Mouse (Mus musculus) MEL (cell line): ENCODE measurements around the gene Ube2z. TPM values are rescaled to one million over a fixed set of nuclear protein-coding genes. Genes with fewer than 3 reads are reported as not detected.
A peak's percentile ranks its signal among the peaks of the same experiment; 100 is the strongest.

Experiments
- DNase-seq: peaks from one replicate; pipeline ENCODE4 v3.0.0; 2011; ENCODE audit warnings: low read depth, low spot score
- H3K27ac ChIP-seq: 2 replicates; pipeline ENCODE4 v1.5.1; 2012; ENCODE audit warnings: low read depth, mild to moderate bottlenecking, control low read depth, low read length, moderate library complexity; ENCODE audit not compliant: control insufficient read depth
- H3K27me3 ChIP-seq, 2 experiments: fragments of 150-350 bp in 1 of 2; sonication (generic) in 1 of 2; 2 replicates each; pipeline ENCODE4 v1.6.1; 2012; ENCODE audit warnings: low read length in 2 of 2, mild to moderate bottlenecking in 2 of 2, improper control_type of control experiment in 1 of 2, moderate library complexity in 1 of 2; ENCODE audit not compliant: insufficient read depth in 2 of 2, control insufficient read depth in 1 of 2
- H3K36me3 ChIP-seq, 2 experiments: 2 replicates each; pipeline ENCODE4 v1.6.1; 2012 to 2014; ENCODE audit warnings: low read length in 2 of 2, improper control_type of control experiment in 1 of 2, inconsistent platforms in 1 of 2, mild to moderate bottlenecking in 1 of 2; ENCODE audit not compliant: insufficient read depth in 2 of 2, control insufficient read depth in 1 of 2
- H3K4me1 ChIP-seq, 2 experiments: fragments of 150-350 bp in 1 of 2; sonication (generic) in 1 of 2; 2 replicates each; pipeline ENCODE4 v1.6.1; 2012; ENCODE audit warnings: low read length in 2 of 2, improper control_type of control experiment in 1 of 2, mild to moderate bottlenecking in 1 of 2; ENCODE audit not compliant: insufficient read depth in 2 of 2, control insufficient read depth in 1 of 2
- H3K4me3 ChIP-seq, 2 experiments: fragments of 150-350 bp in 1 of 2; sonication (generic) in 1 of 2; 2 replicates each; pipeline ENCODE4 v1.5.1; 2012; ENCODE audit warnings: low read depth in 2 of 2, low read length in 2 of 2, mild to moderate bottlenecking in 2 of 2, moderate library complexity in 2 of 2, control low read depth in 1 of 2, improper control_type of control experiment in 1 of 2; ENCODE audit not compliant: control insufficient read depth in 1 of 2, insufficient read depth in 1 of 2
- H3K79me2 ChIP-seq: 2 replicates; pipeline ENCODE4 v1.6.1; 2012; ENCODE audit warnings: mild to moderate bottlenecking, low read length, moderate library complexity; ENCODE audit not compliant: control insufficient read depth, poor library complexity, insufficient read depth
- H3K9ac ChIP-seq: 2 replicates; pipeline ENCODE4 v1.6.1; 2012; ENCODE audit warnings: low read depth, mild to moderate bottlenecking, control low read depth, low read length, moderate library complexity; ENCODE audit not compliant: control insufficient read depth, poor library complexity, severe bottlenecking
- H3K9me3 ChIP-seq: fragments of 150-350 bp; sonication (generic); replicated peaks from 2 replicates; pipeline ENCODE4 v1.6.1; 2012; ENCODE audit warnings: mild to moderate bottlenecking, low read length, improper control_type of control experiment, moderate library complexity; ENCODE audit not compliant: insufficient read depth
- BHLHE40 ChIP-seq: IDR thresholded peaks from 2 replicates; pipeline ENCODE4 v1.6.1; 2012; ENCODE audit warnings: low read depth, mild to moderate bottlenecking, inconsistent platforms, low read length, improper control_type of control experiment, borderline replicate concordance
- CHD1 ChIP-seq: IDR thresholded peaks from 2 replicates; pipeline ENCODE4 v1.6.1; 2012; ENCODE audit warnings: low read depth, mild to moderate bottlenecking, inconsistent platforms, low read length, improper control_type of control experiment
- ELF1 ChIP-seq: IDR thresholded peaks from 2 replicates; pipeline ENCODE4 v1.6.1; 2014; ENCODE audit warnings: low read depth, mild to moderate bottlenecking, inconsistent platforms, low read length, improper control_type of control experiment, moderate library complexity
- EP300 ChIP-seq, 2 experiments: IDR thresholded peaks; 2 replicates each; pipeline ENCODE4 v1.6.1; 2011; ENCODE audit warnings: improper control_type of control experiment in 2 of 2, low read length in 2 of 2, low read depth in 1 of 2, mild to moderate bottlenecking in 1 of 2
- ETS1 ChIP-seq: IDR thresholded peaks from 2 replicates; pipeline ENCODE4 v1.6.1; 2012; ENCODE audit warnings: low read depth, mild to moderate bottlenecking, inconsistent platforms, low read length, improper control_type of control experiment, moderate library complexity
- GABPA ChIP-seq: IDR thresholded peaks from 2 replicates; pipeline ENCODE4 v1.6.1; 2012; ENCODE audit warnings: low read depth, mild to moderate bottlenecking, inconsistent platforms, low read length, improper control_type of control experiment, moderate library complexity
- GATA1 ChIP-seq: IDR thresholded peaks from 2 replicates; pipeline ENCODE4 v1.6.1; 2011; ENCODE audit warnings: low read depth, low read length, improper control_type of control experiment
- KAT2A ChIP-seq: conservative IDR thresholded peaks from 2 replicates; pipeline ENCODE4 v1.6.1; 2012; ENCODE audit warnings: low read depth, low read length, improper control_type of control experiment, inconsistent platforms
- MAFK ChIP-seq: IDR thresholded peaks from 2 replicates; pipeline ENCODE4 v1.6.1; 2011; ENCODE audit warnings: low read depth, mild to moderate bottlenecking, low read length, improper control_type of control experiment, borderline replicate concordance
- MAZ ChIP-seq: IDR thresholded peaks from 2 replicates; pipeline ENCODE4 v1.6.1; 2012; ENCODE audit warnings: low read depth, mild to moderate bottlenecking, inconsistent platforms, low read length, improper control_type of control experiment
- MYB ChIP-seq: IDR thresholded peaks from 2 replicates; pipeline ENCODE4 v1.6.1; 2011; ENCODE audit warnings: mild to moderate bottlenecking, low read depth, low read length, improper control_type of control experiment
- MYC ChIP-seq: IDR thresholded peaks from 2 replicates; pipeline ENCODE4 v1.6.1; 2011; ENCODE audit warnings: low read depth, mild to moderate bottlenecking, low read length, improper control_type of control experiment, moderate library complexity
- POLR2A ChIP-seq, 2 experiments: IDR thresholded peaks; 2 replicates each; pipeline ENCODE4 v1.6.1; 2011 to 2012; ENCODE audit warnings: low read length in 2 of 2, mild to moderate bottlenecking in 2 of 2, control low read depth in 1 of 2, improper control_type of control experiment in 1 of 2, low read depth in 1 of 2, moderate library complexity in 1 of 2; ENCODE audit not compliant: control insufficient read depth in 1 of 2, insufficient read depth in 1 of 2, poor library complexity in 1 of 2
- RAD21 ChIP-seq: IDR thresholded peaks from 2 replicates; pipeline ENCODE4 v1.6.1; 2011; ENCODE audit warnings: mild to moderate bottlenecking, low read depth, low read length, improper control_type of control experiment
- TAL1 ChIP-seq: IDR thresholded peaks from 2 replicates; pipeline ENCODE4 v1.6.1; 2012; ENCODE audit warnings: mild to moderate bottlenecking, inconsistent platforms, low read length, moderate library complexity, mixed read lengths
- TBP ChIP-seq: IDR thresholded peaks from 2 replicates; pipeline ENCODE4 v1.8.0; 2011; ENCODE audit warnings: low read depth, low read length, improper control_type of control experiment
- TCF12 ChIP-seq: IDR thresholded peaks from 2 replicates; pipeline ENCODE4 v1.6.1; 2014; ENCODE audit warnings: low read depth, mild to moderate bottlenecking, inconsistent platforms, low read length, improper control_type of control experiment, moderate library complexity
- USF2 ChIP-seq, 2 experiments: IDR thresholded peaks; 2 replicates each; pipeline ENCODE4 v1.6.1; 2011 to 2012; ENCODE audit warnings: improper control_type of control experiment in 2 of 2, low read length in 2 of 2, borderline replicate concordance in 1 of 2, inconsistent platforms in 1 of 2, low read depth in 1 of 2, mild to moderate bottlenecking in 1 of 2; ENCODE audit not compliant: insufficient read depth in 1 of 2
- ZC3H11A ChIP-seq: IDR thresholded peaks from 2 replicates; pipeline ENCODE4 v1.6.1; 2012; ENCODE audit warnings: low read depth, mild to moderate bottlenecking, inconsistent platforms, low read length, improper control_type of control experiment
- ZKSCAN1 ChIP-seq: IDR thresholded peaks from 2 replicates; pipeline ENCODE4 v1.6.1; 2012; ENCODE audit warnings: low read depth, mild to moderate bottlenecking, inconsistent platforms, low read length, improper control_type of control experiment, moderate library complexity
- ZMIZ1 ChIP-seq: IDR thresholded peaks from 2 replicates; pipeline ENCODE4 v1.6.1; 2012; ENCODE audit warnings: low read depth, mild to moderate bottlenecking, inconsistent platforms, low read length, improper control_type of control experiment, moderate library complexity
- ZNF384 ChIP-seq: IDR thresholded peaks from 2 replicates; pipeline ENCODE4 v1.6.1; 2012; ENCODE audit warnings: low read depth, mild to moderate bottlenecking, inconsistent platforms, low read length, improper control_type of control experiment
- polyA plus RNA-seq, 2 experiments: library from polyadenylated mRNA; stranded (reverse) in 1 of 2; unstranded in 1 of 2; fragments of >175 nt in 1 of 2; fragments of >200 nt in 1 of 2; gene quantifications; 2 replicates each; pipeline versions ENCODE4 v1.2.1 to v1.2.4; 2012; ENCODE audit warnings: low replicate concordance in 2 of 2, low read depth in 1 of 2; ENCODE audit not compliant: insufficient read length in 2 of 2, insufficient read depth in 1 of 2, missing spikeins in 1 of 2
- total RNA-seq: library from RNA; depleted of rRNA; stranded (reverse); fragments of 300-350 nt; gene quantifications from 2 replicates; pipeline ENCODE4 v1.2.3, GENCODE M21; 2012

Gene Ube2z
- total and polyA plus RNA-seq, 3 experiments: 56.8 to 58.5 TPM; not detected in 1

DNA sequence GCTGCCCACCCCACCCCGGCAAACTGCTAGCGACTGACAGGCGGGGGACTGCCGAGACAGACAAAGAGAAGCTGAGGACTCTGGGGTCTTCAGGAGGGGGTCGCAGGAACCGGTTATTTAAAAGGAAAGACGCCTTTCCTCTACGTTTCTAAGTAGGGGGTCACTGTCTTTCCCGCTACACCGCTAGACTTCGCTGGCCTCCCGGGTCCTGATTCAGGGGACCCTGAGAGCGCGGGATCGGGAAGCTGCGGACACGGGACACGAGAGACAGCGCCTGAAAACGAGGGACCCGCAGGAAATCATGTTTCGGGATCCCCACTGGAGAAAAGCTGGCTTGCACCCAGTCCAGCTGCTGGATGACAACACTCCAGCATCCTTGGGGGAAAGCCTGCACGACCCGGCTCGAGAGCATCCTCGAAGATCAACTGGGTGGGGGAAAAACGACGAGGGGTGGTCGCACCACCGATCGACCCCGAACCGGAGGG is 58.8 kb downstream of the Ube2z start:
- H3K36me3 ChIP-seq: no peaks in the 10 kb centered on the region
- peaks cover 8 to 25% of the 10 kb centered on the region in 2 experiments for H3K27me3 ChIP-seq
- H3K4me1 ChIP-seq: no peaks in the 10 kb centered on the region
- H3K79me2 ChIP-seq: no peaks in the 10 kb centered on the region
- no peaks in the 10 kb centered on the region for H3K9me3 ChIP-seq
- no peak for DNase-seq
- no peak overlapping the region for H3K27ac ChIP-seq
- H3K4me3 ChIP-seq: no peak overlapping the region
- TF ChIP-seq ETS1: no peak
- TF ChIP-seq CHD1: no peak
- no peak for TF ChIP-seq POLR2A (IDR thresholded peaks at IDR 0.05; ENCODE audit: control insufficient read depth in 1 of 2, insufficient read depth in 1 of 2, low read depth in 1 of 2, low read length in 2 of 2, poor library complexity in 1 of 2)
- no peak for TF ChIP-seq BHLHE40
- TF ChIP-seq ZNF384: no peak
- TF ChIP-seq ZKSCAN1: no peak
- TF ChIP-seq TBP: no peak
- no peak overlapping the region for H3K9ac ChIP-seq

DNA sequence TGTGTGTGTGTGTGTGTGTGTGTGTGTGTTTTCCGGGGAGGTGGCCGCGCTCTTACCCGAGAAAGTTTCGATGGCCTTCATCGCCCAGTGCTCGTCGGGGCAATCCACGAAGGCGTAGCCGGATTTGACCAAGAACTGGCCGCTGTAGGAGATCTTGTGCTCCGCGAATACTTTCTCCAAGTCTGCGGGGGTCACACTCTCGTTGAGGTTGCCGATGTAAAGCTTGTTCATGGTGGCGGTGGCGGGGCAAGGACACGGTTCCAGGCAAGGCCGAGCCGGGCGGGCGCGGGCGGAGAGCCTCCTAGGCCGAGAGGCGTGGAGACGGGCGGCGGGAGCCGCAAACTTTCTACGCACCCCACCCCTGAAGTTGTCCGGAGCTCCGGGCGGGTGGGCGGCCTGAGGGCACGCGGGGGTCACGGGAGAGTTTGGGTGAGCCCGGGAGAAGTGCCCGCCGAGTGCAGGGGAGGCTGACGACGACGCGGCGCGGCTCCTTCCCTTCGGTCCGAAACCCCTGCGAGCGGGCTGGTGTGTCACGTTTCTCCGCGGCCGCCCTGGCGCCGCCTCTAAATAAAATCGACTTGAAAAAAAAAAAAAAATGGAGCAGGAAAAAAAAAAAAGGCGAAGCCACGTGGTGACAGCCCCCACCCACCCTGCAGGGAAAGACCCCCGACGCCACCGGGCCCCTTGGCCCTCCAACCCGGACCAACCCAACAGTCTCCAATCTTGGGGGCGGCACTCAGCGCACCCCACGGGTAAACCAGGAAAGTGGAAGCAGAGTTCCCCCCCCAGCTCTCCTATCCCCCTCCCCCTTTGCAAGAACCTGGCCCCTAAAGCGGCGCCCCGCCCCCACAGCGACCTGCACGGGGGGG is 59.6 kb downstream of the Ube2z start, which contains the start of gene Igf2bp1:
Gene Igf2bp1 (minus strand): TSS at position 538 of the 869 bp plus-strand sequence.
- Histone ChIP-seq H3K27ac (no peak within 1 kb of the TSS), H3K79me2 (no peaks in the 10 kb centered on the region), H3K4me3 (no peak within 1 kb of the TSS), H3K27me3 (peaks cover 6 to 28% of the 10 kb centered on the region in 2 experiments), H3K36me3 (no peaks in the 10 kb centered on the region), H3K4me1 (no peaks in the 10 kb centered on the region), H3K9ac (no peak within 1 kb of the TSS), H3K9me3 (no peaks in the 10 kb centered on the region)
- no peak for DNase-seq
- peak in 1 of 2 experiments; percentile 25; a peak in 1 of 4 replicates for TF ChIP-seq POLR2A (IDR thresholded peaks at IDR 0.05; ENCODE audit: control insufficient read depth in 1 of 2, insufficient read depth in 1 of 2, low read depth in 1 of 2, low read length in 2 of 2, poor library complexity in 1 of 2)
- no peak for TF ChIP-seq ZC3H11A
- no peak for TF ChIP-seq KAT2A
- TF ChIP-seq GATA1: no peak

DNA sequence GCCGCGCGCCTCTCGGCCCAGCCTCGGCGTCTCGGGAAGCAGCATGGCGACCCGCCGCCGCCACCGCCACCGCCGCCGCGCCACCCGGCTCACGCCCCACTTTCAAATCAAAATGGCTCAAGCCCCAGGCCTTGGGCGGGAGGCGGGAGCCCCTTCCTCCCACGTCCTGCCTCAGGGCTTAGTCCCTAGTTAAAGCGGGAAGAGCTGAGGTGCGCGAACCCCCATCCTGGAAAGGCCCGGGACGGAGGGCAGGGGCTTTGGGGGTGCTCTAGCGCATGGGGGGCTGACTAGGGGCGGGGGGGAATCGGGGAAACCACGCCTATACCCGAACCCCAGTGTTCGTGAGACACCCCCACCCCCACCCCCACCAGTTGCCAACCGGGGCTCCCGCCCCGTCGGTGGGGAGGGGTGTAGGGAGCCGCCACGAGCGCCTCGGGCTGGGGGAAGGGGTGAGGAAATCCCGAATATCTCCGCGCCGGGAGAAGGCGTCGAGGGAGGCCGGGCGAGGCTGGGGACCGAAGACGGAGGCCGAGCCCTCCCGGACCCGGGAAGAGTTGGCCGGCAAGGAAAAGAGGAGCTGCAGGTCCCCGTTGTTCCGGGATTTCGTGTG is 60.3 kb downstream of the Ube2z start:
- H3K27me3 ChIP-seq: peaks cover 7 to 25% of the 10 kb centered on the region in 2 experiments
- DNase-seq: no peak
- no peaks in the 10 kb centered on the region for H3K4me1 ChIP-seq
- no peak overlapping the region for H3K9ac ChIP-seq
- no peaks in the 10 kb centered on the region for H3K79me2 ChIP-seq
- H3K4me3 ChIP-seq: no peak overlapping the region
- H3K27ac ChIP-seq: no peak overlapping the region
- no peaks in the 10 kb centered on the region for H3K36me3 ChIP-seq
- H3K9me3 ChIP-seq: no peaks in the 10 kb centered on the region
- TF ChIP-seq KAT2A (no peak), MAFK (no peak), POLR2A (IDR thresholded peaks at IDR 0.05; ENCODE audit: control insufficient read depth in 1 of 2, insufficient read depth in 1 of 2, low read depth in 1 of 2, low read length in 2 of 2, poor library complexity in 1 of 2) (no peak), GABPA (no peak), MYB (no peak), USF2 (IDR thresholded peaks at IDR 0.05; ENCODE audit: borderline replicate concordance in 1 of 2, insufficient read depth in 1 of 2, low read depth in 1 of 2, low read length in 2 of 2) (no peak), TAL1 (no peak), RAD21 (no peak), EP300 (IDR thresholded peaks at IDR 0.05; ENCODE audit: low read depth in 1 of 2, low read length in 2 of 2) (no peak), ZC3H11A (no peak), GATA1 (no peak), ELF1 (no peak), MAZ (no peak), ZMIZ1 (no peak), TCF12 (no peak), MYC (no peak)
